Mouse (Mus musculus) spleen, adult 2 months (tissue): Measurements from ENCODE around the gene Zbtb8os.

ENCODE experiments used
- CTCF ChIP-seq: fragments of 200-500 bp; IDR thresholded peaks from 2 replicates; pipeline ENCODE4 v1.5.1; 2011; ENCODE audit warnings: mild to moderate bottlenecking, inconsistent platforms; ENCODE audit not compliant: insufficient read depth, insufficient read length, insufficient replicate concordance; ENCODE audit errors: extremely low read depth
- POLR2A ChIP-seq: fragments of 200-500 bp; IDR thresholded peaks from 2 replicates; pipeline ENCODE4 v1.6.1; 2011; ENCODE audit warnings: low read depth, low read length, inconsistent platforms

GRCm38 (mm10) chr4:129382488-129382887 is 47.0 kb downstream of the Zbtb8os start:
- TF ChIP-seq CTCF (no peak), POLR2A (no peak)
